Mouse (Mus musculus): Measurements from ENCODE around the gene Myo9b. TPM values are rescaled to one million over a fixed set of nuclear protein-coding genes. Genes with fewer than 3 reads are reported as not detected.

The Myo9b gene
- 1.3 TPM for polyA plus RNA-seq (2014; fragmentation: Illumina TruSeq; extraction: RNeasy Lipid Tissue Mini Kit (QIAGEN cat#74804); ENCODE audit: low read depth, low replicate concordance)

GRCm38 (mm10) chr8:71272286-71273150 is at the start of gene Myo9b, which contains the start of gene Haus8:
TSS of gene Myo9b (plus strand) at chr8:71272714.
TSS of gene Haus8 (minus strand) at chr8:71272934.

GRCm38 (mm10) chr8:71366771-71367528 is 94.4 kb downstream of the Myo9b start, which contains the start of gene Use1:
TSS of gene Use1 (plus strand) at chr8:71366848.

GRCm38 (mm10) chr8:71371236-71371848 is 98.8 kb downstream of the Myo9b start, which contains the start of gene Ocel1:
TSS of gene Ocel1 (plus strand) at chr8:71371298.

GRCm38 (mm10) chr8:71381421-71381970 is 109.0 kb downstream of the Myo9b start, which contains the start of gene Nr2f6:
TSS of gene Nr2f6 (minus strand) at chr8:71381960.

GRCm38 (mm10) chr8:71395629-71396028 is 123.1 kb downstream of the Myo9b start, which contains the start of gene Ushbp1:
TSS of gene Ushbp1 (minus strand) at chr8:71395802.

GRCm38 (mm10) chr8:71396639-71397305 is 124.3 kb downstream of the Myo9b start, which contains the start of gene Babam1:
TSS of gene Babam1 (plus strand) at chr8:71396861.

GRCm38 (mm10) chr8:71405401-71406098 is 133.0 kb downstream of the Myo9b start, which contains the start of gene Ankle1:
TSS of gene Ankle1 (plus strand) at chr8:71406010.

Other genes with a start within 250 kb of the Myo9b start
- gene Haus8, start 220 bp downstream of the Myo9b start, polyA plus RNA-seq (2014; fragmentation: Illumina TruSeq; extraction: RNeasy Lipid Tissue Mini Kit (QIAGEN cat#74804); ENCODE audit: low read depth, low replicate concordance): 1.9 TPM
- 2.1 TPM for gene Use1, start 94.1 kb downstream of the Myo9b start, polyA plus RNA-seq (2014; fragmentation: Illumina TruSeq; extraction: RNeasy Lipid Tissue Mini Kit (QIAGEN cat#74804); ENCODE audit: low read depth, low replicate concordance)
- gene Ocel1, start 98.6 kb downstream of the Myo9b start, polyA plus RNA-seq (2014; fragmentation: Illumina TruSeq; extraction: RNeasy Lipid Tissue Mini Kit (QIAGEN cat#74804); ENCODE audit: low read depth, low replicate concordance): 2.1 TPM
- gene Nr2f6, start 109.2 kb downstream of the Myo9b start, polyA plus RNA-seq (2014; fragmentation: Illumina TruSeq; extraction: RNeasy Lipid Tissue Mini Kit (QIAGEN cat#74804); ENCODE audit: low read depth, low replicate concordance): 2.5 TPM
- gene Ushbp1, start 123.1 kb downstream of the Myo9b start, polyA plus RNA-seq (2014; fragmentation: Illumina TruSeq; extraction: RNeasy Lipid Tissue Mini Kit (QIAGEN cat#74804); ENCODE audit: low read depth, low replicate concordance): 0.89 TPM
- 17.8 TPM for gene Babam1, start 124.1 kb downstream of the Myo9b start, polyA plus RNA-seq (2014; fragmentation: Illumina TruSeq; extraction: RNeasy Lipid Tissue Mini Kit (QIAGEN cat#74804); ENCODE audit: low read depth, low replicate concordance)
- gene Ankle1, start 133.3 kb downstream of the Myo9b start, polyA plus RNA-seq (2014; fragmentation: Illumina TruSeq; extraction: RNeasy Lipid Tissue Mini Kit (QIAGEN cat#74804); ENCODE audit: low read depth, low replicate concordance): not detected
- gene Abhd8, start 190.9 kb downstream of the Myo9b start, polyA plus RNA-seq (2014; fragmentation: Illumina TruSeq; extraction: RNeasy Lipid Tissue Mini Kit (QIAGEN cat#74804); ENCODE audit: low read depth, low replicate concordance): 0.77 TPM
- 16.9 TPM for gene Mrpl34, start 192.2 kb downstream of the Myo9b start, polyA plus RNA-seq (2014; fragmentation: Illumina TruSeq; extraction: RNeasy Lipid Tissue Mini Kit (QIAGEN cat#74804); ENCODE audit: low read depth, low replicate concordance)
- 1.3 TPM for gene Dda1, start 196.5 kb downstream of the Myo9b start, polyA plus RNA-seq (2014; fragmentation: Illumina TruSeq; extraction: RNeasy Lipid Tissue Mini Kit (QIAGEN cat#74804); ENCODE audit: low read depth, low replicate concordance)
- gene Ano8, start 213.2 kb downstream of the Myo9b start, polyA plus RNA-seq (2014; fragmentation: Illumina TruSeq; extraction: RNeasy Lipid Tissue Mini Kit (QIAGEN cat#74804); ENCODE audit: low read depth, low replicate concordance): 0.85 TPM
- 1.4 TPM for gene Gtpbp3, start 215.4 kb downstream of the Myo9b start, polyA plus RNA-seq (2014; fragmentation: Illumina TruSeq; extraction: RNeasy Lipid Tissue Mini Kit (QIAGEN cat#74804); ENCODE audit: low read depth, low replicate concordance)
- 6.2 TPM for gene Plvap, start 239.0 kb downstream of the Myo9b start, polyA plus RNA-seq (2014; fragmentation: Illumina TruSeq; extraction: RNeasy Lipid Tissue Mini Kit (QIAGEN cat#74804); ENCODE audit: low read depth, low replicate concordance)